Mouse (Mus musculus): ENCODE measurements at regions not wholly inside any gene's neighbourhood (a gene's known extent, or its start where the extent isn't known, plus 50 kb on each side); places are given as distances from the start of the nearest gene placed in this dataset.

GRCm38 (mm10) chr10:100152821-100153220 lies 137.4 kb downstream of the Kitl start:
- peak; percentile 98 for ATAC-seq (ENCODE audit: low TSS enrichment)

GRCm38 (mm10) chr10:100153311-100153710 lies 137.9 kb downstream of the Kitl start:
- no peak for ATAC-seq (ENCODE audit: low TSS enrichment)

GRCm38 (mm10) chr10:100155566-100155965 lies 140.1 kb downstream of the Kitl start:
- ATAC-seq (ENCODE audit: low TSS enrichment): no peak

GRCm38 (mm10) chr10:100159843-100160531 lies 144.6 kb downstream of the Kitl start:
- ATAC-seq (ENCODE audit: low TSS enrichment): peak; percentile 70

DNA sequence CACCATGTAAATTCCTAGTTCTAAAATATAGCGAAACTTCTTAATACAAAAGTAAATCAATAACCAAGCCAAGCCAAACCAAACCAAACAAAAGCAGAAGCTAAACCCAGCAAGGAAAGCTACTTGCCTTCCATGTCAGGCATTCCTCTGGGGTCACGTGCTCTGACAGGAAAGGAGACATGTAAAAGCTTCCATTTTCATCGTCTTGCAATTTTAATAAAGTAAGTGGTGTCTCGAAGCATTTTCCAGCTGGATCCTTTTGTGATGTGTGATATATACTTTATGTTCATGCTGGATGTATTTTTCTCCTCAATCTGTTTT lies 145.1 kb downstream of the Kitl start:
- no peak for ATAC-seq (ENCODE audit: low TSS enrichment)

GRCm38 (mm10) chr10:100161117-100161516 lies 145.7 kb downstream of the Kitl start:
- no peak for ATAC-seq (ENCODE audit: low TSS enrichment)

GRCm38 (mm10) chr10:100164526-100164925 lies 149.1 kb downstream of the Kitl start:
- ATAC-seq (ENCODE audit: low TSS enrichment): no peak

- ATAC-seq (ENCODE audit: low TSS enrichment): peak; percentile 79
Measured at GRCm38 (mm10) chr10:100170836-100171235, 155.4 kb downstream of the Kitl start.

- no peak for ATAC-seq (ENCODE audit: low TSS enrichment)
Measured at GRCm38 (mm10) chr10:100197673-100198072, 137.8 kb upstream of the Gm4301 start.

GRCm38 (mm10) chr10:100199090-100199690 lies 136.3 kb upstream of the Gm4301 start:
- no peak for ATAC-seq (ENCODE audit: low TSS enrichment)

DNA sequence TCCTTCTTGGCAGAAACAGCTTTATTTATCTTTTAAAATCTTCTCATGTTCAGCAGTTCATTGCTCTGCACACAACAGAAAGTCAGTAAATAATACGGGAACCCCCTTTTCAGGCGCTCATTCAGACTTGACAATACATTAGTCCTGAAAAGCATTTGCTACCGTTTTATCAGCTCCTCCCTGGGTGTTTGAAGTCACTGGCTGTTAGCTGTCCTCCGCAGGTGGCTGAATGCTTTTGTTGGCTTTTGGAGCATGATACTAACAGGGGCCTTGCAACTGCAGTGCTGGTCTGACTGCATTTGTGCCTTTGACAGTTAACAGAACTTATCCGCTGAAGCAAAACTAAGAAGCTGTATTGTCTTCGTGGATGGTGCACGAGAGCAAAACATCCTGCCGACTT lies 135.0 kb upstream of the Gm4301 start:
- no peak for ATAC-seq (ENCODE audit: low TSS enrichment)

DNA sequence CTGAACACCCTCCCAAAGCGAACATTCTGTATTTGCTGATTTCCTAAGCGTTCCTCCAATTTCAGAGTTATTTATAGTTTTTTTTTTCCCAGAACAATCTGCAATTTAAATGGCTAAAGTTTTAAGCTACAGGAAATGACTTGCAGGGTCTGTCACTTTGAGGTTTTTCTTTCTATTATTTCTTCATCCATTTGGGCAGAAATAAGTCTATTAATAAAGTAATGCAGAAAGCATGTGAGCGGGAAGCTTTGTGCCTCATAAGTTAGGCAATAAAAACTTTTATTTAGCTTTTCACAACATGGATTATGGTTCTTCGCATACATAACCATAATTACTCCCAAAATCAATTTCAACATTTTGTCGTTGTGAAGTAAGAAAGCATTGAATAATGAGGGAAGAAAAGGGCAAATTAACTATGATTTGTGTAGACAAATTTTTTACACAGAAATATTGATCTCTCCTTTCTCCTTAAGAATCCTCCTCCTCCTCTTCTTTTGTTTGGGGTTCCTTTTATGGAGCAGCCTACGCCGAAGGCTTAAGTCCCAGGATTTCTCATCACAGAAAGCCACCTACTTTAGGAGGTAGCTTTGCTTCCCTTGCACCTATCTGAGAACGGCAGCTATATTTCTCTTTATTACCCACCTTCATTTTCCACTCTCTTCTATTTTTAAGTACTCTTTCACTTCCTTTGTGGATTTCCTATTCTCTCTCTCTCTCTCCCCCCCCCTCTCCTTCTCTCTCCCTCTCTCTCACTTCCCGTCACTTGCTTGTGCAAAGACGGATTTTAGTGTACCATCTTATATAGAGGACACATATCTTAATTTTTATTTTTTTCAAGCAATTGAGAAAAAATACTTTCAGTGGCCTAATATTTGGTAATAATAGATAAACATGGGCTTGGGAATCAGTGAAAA lies 128.6 kb upstream of the Gm4301 start:
- ATAC-seq (ENCODE audit: low TSS enrichment): peak; percentile 86

GRCm38 (mm10) chr10:100210684-100211083 lies 124.8 kb upstream of the Gm4301 start:
- ATAC-seq (ENCODE audit: low TSS enrichment): peak; percentile 99

DNA sequence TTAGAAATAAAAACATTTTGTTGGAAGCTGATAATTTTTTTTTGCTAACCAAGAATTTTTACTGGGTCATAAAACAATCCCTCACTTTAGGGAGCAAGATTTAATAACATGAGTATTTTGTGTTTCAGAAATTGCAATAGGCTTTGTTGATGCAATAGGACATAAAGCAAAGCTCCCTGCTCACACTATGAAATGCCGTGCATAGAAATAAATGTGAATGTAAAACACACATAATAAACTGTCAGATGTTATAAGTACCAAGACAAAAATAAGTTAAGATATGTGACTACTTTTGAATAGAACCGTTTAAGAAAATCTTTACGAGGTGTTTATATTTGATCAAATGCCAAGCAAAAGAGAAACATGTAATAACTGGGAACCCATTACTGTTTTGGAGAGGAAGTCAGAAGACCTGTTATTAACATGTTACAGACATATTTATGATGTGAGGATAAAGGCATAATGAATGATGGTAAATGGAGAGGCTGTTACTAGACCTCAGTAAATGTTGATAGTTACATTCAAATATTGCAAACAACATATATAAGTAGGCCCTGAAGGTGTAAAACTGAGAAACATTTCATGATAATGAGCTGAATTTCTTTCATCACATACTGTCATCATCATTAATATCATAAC lies 110.9 kb upstream of the Gm4301 start:
- ATAC-seq (ENCODE audit: low TSS enrichment): no peak

GRCm38 (mm10) chr10:100259235-100259900 lies 76.1 kb upstream of the Gm4301 start:
- ATAC-seq (ENCODE audit: low TSS enrichment): no peak

GRCm38 (mm10) chr10:100263447-100263846 lies 72.0 kb upstream of the Gm4301 start:
- peak; percentile 98 for ATAC-seq (ENCODE audit: low TSS enrichment)

- no peak for ATAC-seq (ENCODE audit: low TSS enrichment)
Measured at GRCm38 (mm10) chr10:100264066-100264465, 71.4 kb upstream of the Gm4301 start.

DNA sequence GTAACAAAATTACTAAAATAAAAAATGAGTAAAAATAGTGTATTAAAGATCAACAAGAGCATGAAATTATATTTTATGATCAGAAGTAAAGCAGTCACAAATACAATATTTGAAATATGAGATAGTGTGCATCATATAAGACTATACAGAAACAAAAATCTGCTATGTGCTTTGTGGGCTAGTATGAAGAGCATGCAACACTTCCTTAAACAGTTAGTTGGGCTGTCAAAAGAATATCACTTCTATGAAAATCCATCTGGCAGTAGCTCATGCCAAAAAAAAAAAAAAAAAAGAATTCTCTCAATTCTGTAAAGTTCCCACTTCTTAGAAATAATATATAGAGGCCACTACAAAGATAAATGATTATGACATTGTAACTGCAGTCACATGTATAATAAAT lies 53.0 kb upstream of the Gm4301 start:
- peak; percentile 79 for ATAC-seq (ENCODE audit: low TSS enrichment)

Data from frontal cortex, adult (tissue).